Mouse (Mus musculus): ENCODE results near the gene Enpp4. TPM values are rescaled to one million over a fixed set of nuclear protein-coding genes. Genes with fewer than 3 reads are reported as not detected.

Gene Enpp4
- polyA plus RNA-seq, 1 experiment from 2014 or later: 4.8 TPM

GRCm38 (mm10) chr17:44118231-44118630 is 12.6 kb upstream of the Enpp4 start:
- no peak for ATAC-seq (ENCODE audit: insufficient read depth)
- H3K27me3 ChIP-seq (ENCODE audit: insufficient read depth, low read length): no peaks in the 10 kb centered on the region
- no peak overlapping the region for H3K9ac ChIP-seq
- peaks cover 5% of the 10 kb centered on the region; the same call in 1 of the 2 replicates for H3K4me1 ChIP-seq (ENCODE audit: insufficient read depth)
- no peak overlapping the region for H3K4me2 ChIP-seq
- no peaks in the 10 kb centered on the region for H3K9me3 ChIP-seq (ENCODE audit: low read depth, low read length)
- H3K27ac ChIP-seq (ENCODE audit: low read depth): no peak overlapping the region
- no peak for DNase-seq
- H3K36me3 ChIP-seq (ENCODE audit: insufficient read depth): no peaks in the 10 kb centered on the region
- no peak for TF ChIP-seq CTCF (IDR thresholded peaks at IDR 0.05; ENCODE audit: low read depth)
- no peak overlapping the region for H3K4me3 ChIP-seq (ENCODE audit: low read depth, low read length)
- 76% methylated on average over 4 of the region's 4 CpGs for whole genome bisulfite sequencing

GRCm38 (mm10) chr17:44117721-44118120 is 12.1 kb upstream of the Enpp4 start:
- Histone ChIP-seq H3K4me2 (no peak overlapping the region), H3K36me3 (ENCODE audit: insufficient read depth) (no peaks in the 10 kb centered on the region), H3K9ac (no peak overlapping the region), H3K27ac (ENCODE audit: low read depth) (no peak overlapping the region), H3K27me3 (ENCODE audit: insufficient read depth, low read length) (no peaks in the 10 kb centered on the region), H3K4me1 (ENCODE audit: insufficient read depth) (peaks cover 5% of the 10 kb centered on the region; the same call in 1 of the 2 replicates), H3K4me3 (ENCODE audit: low read depth, low read length) (no peak overlapping the region), H3K9me3 (ENCODE audit: low read depth, low read length) (no peaks in the 10 kb centered on the region)
- DNase-seq: no peak
- WGBS: 69% methylated on average over 2 of the region's 2 CpGs
- TF ChIP-seq CTCF (IDR thresholded peaks at IDR 0.05; ENCODE audit: low read depth): no peak
- ATAC-seq (ENCODE audit: insufficient read depth): no peak

- ATAC-seq (ENCODE audit: insufficient read depth) (no peak), DNase-seq (no peak)
- H3K4me3 ChIP-seq (ENCODE audit: low read depth, low read length): no peak overlapping the region
- 66% methylated on average over 2 of the region's 2 CpGs for WGBS
- no peak overlapping the region for H3K4me2 ChIP-seq
- no peaks in the 10 kb centered on the region for H3K27me3 ChIP-seq (ENCODE audit: insufficient read depth, low read length)
- no peaks in the 10 kb centered on the region for H3K36me3 ChIP-seq (ENCODE audit: insufficient read depth)
- no peak overlapping the region for H3K9ac ChIP-seq
- TF ChIP-seq CTCF (IDR thresholded peaks at IDR 0.05; ENCODE audit: low read depth): no peak
- H3K27ac ChIP-seq (ENCODE audit: low read depth): no peak overlapping the region
- H3K9me3 ChIP-seq (ENCODE audit: low read depth, low read length): no peaks in the 10 kb centered on the region
- H3K4me1 ChIP-seq (ENCODE audit: insufficient read depth): peaks cover 5% of the 10 kb centered on the region; the same call in 1 of the 2 replicates
Observed at GRCm38 (mm10) chr17:44116584-44116983, 11.0 kb upstream of the Enpp4 start.

GRCm38 (mm10) chr17:44108331-44108730 is 2.7 kb upstream of the Enpp4 start:
- H3K9me3 ChIP-seq (ENCODE audit: low read depth, low read length): no peaks in the 10 kb centered on the region
- no peak overlapping the region for H3K4me3 ChIP-seq (ENCODE audit: low read depth, low read length)
- no peak for TF ChIP-seq CTCF (IDR thresholded peaks at IDR 0.05; ENCODE audit: low read depth)
- no peaks in the 10 kb centered on the region; the same call in 1 of the 2 replicates for H3K27me3 ChIP-seq (ENCODE audit: insufficient read depth, low read length)
- H3K4me2 ChIP-seq: no peak overlapping the region
- H3K36me3 ChIP-seq (ENCODE audit: insufficient read depth): no peaks in the 10 kb centered on the region
- WGBS: 69% methylated on average over 3 of the region's 3 CpGs
- no peak overlapping the region for H3K9ac ChIP-seq
- ATAC-seq (ENCODE audit: insufficient read depth): no peak
- DNase-seq: no peak
- no peak overlapping the region for H3K27ac ChIP-seq (ENCODE audit: low read depth)
- H3K4me1 ChIP-seq (ENCODE audit: insufficient read depth): no peaks in the 10 kb centered on the region

GRCm38 (mm10) chr17:44101961-44102360 is 3.6 kb downstream of the Enpp4 start:
- Histone ChIP-seq H3K4me2 (no peak overlapping the region), H3K27me3 (ENCODE audit: insufficient read depth, low read length) (no peaks in the 10 kb centered on the region; the same call in 1 of the 2 replicates), H3K36me3 (ENCODE audit: insufficient read depth) (no peaks in the 10 kb centered on the region), H3K9me3 (ENCODE audit: low read depth, low read length) (no peaks in the 10 kb centered on the region), H3K4me1 (ENCODE audit: insufficient read depth) (no peaks in the 10 kb centered on the region), H3K27ac (ENCODE audit: low read depth) (no peak overlapping the region), H3K9ac (no peak overlapping the region), H3K4me3 (ENCODE audit: low read depth, low read length) (no peak overlapping the region)
- no peak for DNase-seq
- TF ChIP-seq CTCF (IDR thresholded peaks at IDR 0.05; ENCODE audit: low read depth): no peak
- ATAC-seq (ENCODE audit: insufficient read depth): no peak
- 89% methylated on average over 10 of the region's 10 CpGs for WGBS

- Histone ChIP-seq H3K4me3 (ENCODE audit: low read depth, low read length) (no peak overlapping the region), H3K36me3 (ENCODE audit: insufficient read depth) (no peaks in the 10 kb centered on the region), H3K4me2 (no peak overlapping the region), H3K27me3 (ENCODE audit: insufficient read depth, low read length) (no peaks in the 10 kb centered on the region; the same call in 1 of the 2 replicates), H3K27ac (ENCODE audit: low read depth) (no peak overlapping the region), H3K9me3 (ENCODE audit: low read depth, low read length) (no peaks in the 10 kb centered on the region), H3K9ac (no peak overlapping the region), H3K4me1 (ENCODE audit: insufficient read depth) (no peaks in the 10 kb centered on the region)
- WGBS: 70% methylated on average over 9 of the region's 9 CpGs
- TF ChIP-seq CTCF (IDR thresholded peaks at IDR 0.05; ENCODE audit: low read depth): no peak
- no peak for ATAC-seq (ENCODE audit: insufficient read depth)
- DNase-seq: no peak
Observed at GRCm38 (mm10) chr17:44100906-44101305, 4.7 kb downstream of the Enpp4 start.

GRCm38 (mm10) chr17:44100486-44100885 is 5.1 kb downstream of the Enpp4 start:
- H3K9ac ChIP-seq: no peak overlapping the region
- no peaks in the 10 kb centered on the region for H3K36me3 ChIP-seq (ENCODE audit: insufficient read depth)
- H3K4me2 ChIP-seq: no peak overlapping the region
- H3K4me3 ChIP-seq (ENCODE audit: low read depth, low read length): no peak overlapping the region
- H3K27ac ChIP-seq (ENCODE audit: low read depth): no peak overlapping the region
- H3K9me3 ChIP-seq (ENCODE audit: low read depth, low read length): no peaks in the 10 kb centered on the region
- ATAC-seq (ENCODE audit: insufficient read depth) (no peak), DNase-seq (no peak)
- no peak for TF ChIP-seq CTCF (IDR thresholded peaks at IDR 0.05; ENCODE audit: low read depth)
- WGBS: 63% methylated on average over 4 of the region's 4 CpGs
- H3K27me3 ChIP-seq (ENCODE audit: insufficient read depth, low read length): no peaks in the 10 kb centered on the region; the same call in 1 of the 2 replicates
- no peaks in the 10 kb centered on the region for H3K4me1 ChIP-seq (ENCODE audit: insufficient read depth)

GRCm38 (mm10) chr17:44091512-44091911 is 14.1 kb downstream of the Enpp4 start:
- TF ChIP-seq CTCF (IDR thresholded peaks at IDR 0.05; ENCODE audit: low read depth): no peak
- no peaks in the 10 kb centered on the region for H3K4me1 ChIP-seq (ENCODE audit: insufficient read depth)
- H3K36me3 ChIP-seq (ENCODE audit: insufficient read depth): no peaks in the 10 kb centered on the region
- WGBS: 18% methylated on average over 2 of the region's 2 CpGs
- no peak overlapping the region for H3K4me3 ChIP-seq (ENCODE audit: low read depth, low read length)
- no peak overlapping the region for H3K9ac ChIP-seq
- DNase-seq: no peak
- no peaks in the 10 kb centered on the region for H3K9me3 ChIP-seq (ENCODE audit: low read depth, low read length)
- H3K4me2 ChIP-seq: no peak overlapping the region
- no peak overlapping the region for H3K27ac ChIP-seq (ENCODE audit: low read depth)
- H3K27me3 ChIP-seq (ENCODE audit: insufficient read depth, low read length): no peaks in the 10 kb centered on the region
- ATAC-seq (ENCODE audit: insufficient read depth): no peak

Data from lung, embryonic 14.5 days (tissue).